Mouse (Mus musculus): Measurements from ENCODE around the gene Llgl2. TPM values are rescaled to one million over a fixed set of nuclear protein-coding genes. Genes with fewer than 3 reads are reported as not detected.

Llgl2 gene
- polyA plus RNA-seq, 1 experiment from 2014 or later, result 6.2 TPM

DNA sequence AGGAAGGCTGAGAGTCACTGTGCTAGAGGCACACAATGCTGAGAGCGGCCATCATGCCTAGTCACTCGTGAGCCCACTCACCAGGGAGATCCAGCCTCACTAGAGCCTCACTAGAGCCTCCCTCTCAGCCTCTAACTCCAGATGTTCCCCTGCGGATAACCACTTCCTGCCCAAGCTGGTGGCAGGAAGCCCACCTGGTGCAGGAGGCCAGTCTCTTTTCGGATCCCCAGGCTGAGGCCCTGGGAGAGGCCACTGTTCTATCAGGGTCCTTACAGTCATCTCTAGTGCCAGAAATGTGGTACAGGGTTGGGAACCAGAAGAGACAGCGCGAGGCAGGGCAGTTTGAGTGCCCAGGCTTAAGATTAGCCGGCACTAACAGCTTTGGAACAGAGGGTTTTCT lies 74.6 kb downstream of the Llgl2 start:
- no peak overlapping the region for H3K4me3 ChIP-seq (ENCODE audit: low read depth, low read length)
- no peak overlapping the region for H3K4me2 ChIP-seq (ENCODE audit: low read depth, severe bottlenecking)
- WGBS, result 79% methylated on average over 7 of the region's 7 CpGs
- H3K27me3 ChIP-seq (ENCODE audit: control insufficient read depth, insufficient read depth, low read length), result no peaks in the 10 kb centered on the region
- no peaks in the 10 kb centered on the region for H3K9me3 ChIP-seq (ENCODE audit: control insufficient read depth, low read length)
- no peak overlapping the region for H3K9ac ChIP-seq (ENCODE audit: low read length)
- H3K36me3 ChIP-seq (ENCODE audit: control insufficient read depth, insufficient read depth, low read length), result peaks cover 4% of the 10 kb centered on the region; the same call in 1 of the 2 replicates
- no peak for DNase-seq (ENCODE audit: low spot score)
- H3K4me1 ChIP-seq (ENCODE audit: control insufficient read depth, insufficient read depth, low read length), result peaks cover 9% of the 10 kb centered on the region
- no peak overlapping the region for H3K27ac ChIP-seq (replicated peaks; ENCODE audit: low read depth, low read length)
- no peak for ATAC-seq (ENCODE audit: insufficient number of reproducible peaks, low FRiP score, low TSS enrichment, low read depth)

DNA sequence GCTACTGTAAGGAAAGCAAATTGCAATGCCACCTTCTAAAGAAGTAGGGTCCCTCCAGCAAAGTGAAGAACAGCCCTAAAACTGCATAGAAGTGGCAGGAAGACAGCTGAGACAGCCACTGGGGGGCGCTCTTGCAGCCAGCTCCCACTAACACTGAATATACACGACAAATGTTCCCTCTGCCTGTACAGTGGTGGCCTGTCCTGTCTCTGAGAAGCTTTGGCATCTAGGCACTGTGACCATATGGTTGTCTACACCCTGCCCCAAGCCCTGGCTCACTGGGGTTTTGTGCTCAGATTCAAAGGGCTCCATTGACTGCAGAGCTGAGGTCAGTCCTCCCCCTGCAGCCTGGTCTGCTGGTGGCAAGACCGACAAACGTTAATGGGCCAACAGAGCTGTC lies 75.0 kb downstream of the Llgl2 start:
- ATAC-seq (ENCODE audit: insufficient number of reproducible peaks, low FRiP score, low TSS enrichment, low read depth), result no peak
- H3K4me1 ChIP-seq (ENCODE audit: control insufficient read depth, insufficient read depth, low read length), result peaks cover 9% of the 10 kb centered on the region
- no peaks in the 10 kb centered on the region for H3K27me3 ChIP-seq (ENCODE audit: control insufficient read depth, insufficient read depth, low read length)
- peaks cover 4% of the 10 kb centered on the region; the same call in 1 of the 2 replicates for H3K36me3 ChIP-seq (ENCODE audit: control insufficient read depth, insufficient read depth, low read length)
- H3K4me3 ChIP-seq (ENCODE audit: low read depth, low read length), result no peak overlapping the region
- no peak overlapping the region for H3K9ac ChIP-seq (ENCODE audit: low read length)
- no peak overlapping the region for H3K27ac ChIP-seq (replicated peaks; ENCODE audit: low read depth, low read length)
- no peak overlapping the region for H3K4me2 ChIP-seq (ENCODE audit: low read depth, severe bottlenecking)
- WGBS, result 20% methylated on average over 4 of the region's 4 CpGs
- H3K9me3 ChIP-seq (ENCODE audit: control insufficient read depth, low read length), result no peaks in the 10 kb centered on the region
- peak; percentile 51 for DNase-seq (ENCODE audit: low spot score)

DNA sequence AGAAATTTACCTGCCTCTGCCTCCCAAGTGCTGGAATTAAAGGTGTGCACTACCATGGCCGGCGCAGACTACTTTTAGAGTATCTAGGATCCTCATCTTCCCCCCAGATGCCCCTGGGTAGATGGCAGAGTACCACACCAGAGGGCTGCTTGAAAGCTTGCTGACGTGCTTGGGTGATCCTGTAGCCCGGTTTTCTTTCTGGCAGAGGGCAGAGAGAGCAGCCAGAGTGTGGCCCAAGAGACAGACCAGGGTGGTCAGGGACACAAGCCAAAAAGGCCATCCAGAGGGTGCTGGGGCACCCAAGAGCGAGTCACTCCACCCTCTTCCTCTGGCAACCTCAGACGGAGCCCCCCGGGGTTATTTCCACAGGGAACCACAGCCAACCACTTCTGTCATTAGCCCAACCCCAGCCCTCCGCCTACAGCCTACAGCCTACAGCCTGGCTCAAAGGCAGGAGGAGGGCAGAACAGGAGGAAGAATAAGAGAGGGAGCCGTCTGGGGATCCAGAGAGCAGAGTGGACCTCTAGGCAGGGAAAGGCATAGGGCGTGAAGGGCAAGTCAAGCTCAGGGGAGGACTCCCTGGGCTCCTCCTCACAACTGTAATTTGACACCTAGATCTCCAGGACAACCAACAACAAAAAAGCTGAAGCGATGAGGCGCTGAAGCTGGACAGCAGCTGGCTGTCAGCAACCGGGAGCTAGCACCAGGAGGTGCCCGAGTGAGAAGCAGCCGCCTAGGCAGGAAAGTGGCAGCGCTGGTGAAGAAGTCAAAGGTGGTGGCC lies 75.8 kb downstream of the Llgl2 start, which contains the start of gene Smim5:
Gene Smim5, plus strand, starts transcription at position 481 of the 781 bp plus-strand sequence.
- 30% methylated on average over 16 of the region's 16 CpGs for WGBS
- peak within 1 kb of the TSS; percentile 33; the same call in 1 of the 2 replicates for H3K27ac ChIP-seq (replicated peaks; ENCODE audit: low read depth, low read length)
- DNase-seq (ENCODE audit: low spot score) (peak; percentile 61), ATAC-seq (ENCODE audit: insufficient number of reproducible peaks, low FRiP score, low TSS enrichment, low read depth) (peak; percentile 38; the same call in 1 of the 2 replicates)
- H3K9me3 ChIP-seq (ENCODE audit: control insufficient read depth, low read length), result no peaks in the 10 kb centered on the region
- no peaks in the 10 kb centered on the region for H3K27me3 ChIP-seq (ENCODE audit: control insufficient read depth, insufficient read depth, low read length)
- no peak within 1 kb of the TSS; the same call in 1 of the 2 replicates for H3K9ac ChIP-seq (ENCODE audit: low read length)
- H3K36me3 ChIP-seq (ENCODE audit: control insufficient read depth, insufficient read depth, low read length), result peaks cover 4% of the 10 kb centered on the region; the same call in 1 of the 2 replicates
- no peak within 1 kb of the TSS for H3K4me2 ChIP-seq (ENCODE audit: low read depth, severe bottlenecking)
- H3K4me1 ChIP-seq (ENCODE audit: control insufficient read depth, insufficient read depth, low read length), result peaks cover 9% of the 10 kb centered on the region
- H3K4me3 ChIP-seq (ENCODE audit: low read depth, low read length), result no peak within 1 kb of the TSS

DNA sequence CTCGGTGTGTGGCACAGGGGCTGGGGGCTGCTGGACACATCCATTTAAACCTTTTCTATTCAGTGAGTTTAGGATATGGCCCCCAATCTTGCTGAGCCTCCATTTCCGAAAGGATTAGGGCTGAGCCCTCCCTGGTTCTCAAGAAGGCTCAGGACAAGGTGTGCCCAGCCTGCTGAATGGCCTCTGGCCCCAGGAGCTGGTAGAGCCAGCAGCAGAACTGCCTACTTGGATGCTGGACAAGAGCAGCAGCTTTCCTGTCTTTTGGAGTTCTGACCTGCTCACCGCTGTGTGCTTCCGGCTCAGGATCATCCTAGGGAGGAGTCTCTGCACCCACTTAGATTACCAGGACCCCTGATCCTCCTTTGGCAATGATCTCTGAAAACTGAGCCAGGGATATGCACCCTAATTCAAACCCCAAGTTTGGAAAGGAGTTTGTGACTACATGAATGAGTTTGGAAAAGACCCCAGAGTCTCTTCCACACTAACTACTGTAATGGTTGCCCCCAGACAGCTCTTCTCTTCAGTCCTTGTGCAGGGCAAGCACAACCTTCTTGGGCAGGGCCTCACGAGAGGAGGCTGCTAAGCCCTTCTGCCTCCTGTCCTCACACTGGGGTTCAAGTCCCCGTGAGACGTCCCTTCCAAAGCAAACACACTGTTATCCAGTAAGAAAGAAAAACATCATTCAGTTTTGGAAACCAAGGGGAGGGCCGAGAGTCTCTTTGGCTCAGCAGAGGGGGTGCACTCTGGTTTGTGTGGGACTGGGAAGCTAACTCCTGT lies 76.9 kb downstream of the Llgl2 start:
- Histone ChIP-seq H3K27me3 (ENCODE audit: control insufficient read depth, insufficient read depth, low read length) (no peaks in the 10 kb centered on the region), H3K9ac (ENCODE audit: low read length) (no peak overlapping the region), H3K4me2 (ENCODE audit: low read depth, severe bottlenecking) (no peak overlapping the region), H3K9me3 (ENCODE audit: control insufficient read depth, low read length) (no peaks in the 10 kb centered on the region), H3K27ac (replicated peaks; ENCODE audit: low read depth, low read length) (no peak overlapping the region), H3K4me1 (ENCODE audit: control insufficient read depth, insufficient read depth, low read length) (peaks cover 9% of the 10 kb centered on the region), H3K36me3 (ENCODE audit: control insufficient read depth, insufficient read depth, low read length) (peaks cover 4% of the 10 kb centered on the region; the same call in 1 of the 2 replicates), H3K4me3 (ENCODE audit: low read depth, low read length) (no peak overlapping the region)
- 85% methylated on average over 8 of the region's 8 CpGs for WGBS
- DNase-seq (ENCODE audit: low spot score) (no peak), ATAC-seq (ENCODE audit: insufficient number of reproducible peaks, low FRiP score, low TSS enrichment, low read depth) (no peak)

DNA sequence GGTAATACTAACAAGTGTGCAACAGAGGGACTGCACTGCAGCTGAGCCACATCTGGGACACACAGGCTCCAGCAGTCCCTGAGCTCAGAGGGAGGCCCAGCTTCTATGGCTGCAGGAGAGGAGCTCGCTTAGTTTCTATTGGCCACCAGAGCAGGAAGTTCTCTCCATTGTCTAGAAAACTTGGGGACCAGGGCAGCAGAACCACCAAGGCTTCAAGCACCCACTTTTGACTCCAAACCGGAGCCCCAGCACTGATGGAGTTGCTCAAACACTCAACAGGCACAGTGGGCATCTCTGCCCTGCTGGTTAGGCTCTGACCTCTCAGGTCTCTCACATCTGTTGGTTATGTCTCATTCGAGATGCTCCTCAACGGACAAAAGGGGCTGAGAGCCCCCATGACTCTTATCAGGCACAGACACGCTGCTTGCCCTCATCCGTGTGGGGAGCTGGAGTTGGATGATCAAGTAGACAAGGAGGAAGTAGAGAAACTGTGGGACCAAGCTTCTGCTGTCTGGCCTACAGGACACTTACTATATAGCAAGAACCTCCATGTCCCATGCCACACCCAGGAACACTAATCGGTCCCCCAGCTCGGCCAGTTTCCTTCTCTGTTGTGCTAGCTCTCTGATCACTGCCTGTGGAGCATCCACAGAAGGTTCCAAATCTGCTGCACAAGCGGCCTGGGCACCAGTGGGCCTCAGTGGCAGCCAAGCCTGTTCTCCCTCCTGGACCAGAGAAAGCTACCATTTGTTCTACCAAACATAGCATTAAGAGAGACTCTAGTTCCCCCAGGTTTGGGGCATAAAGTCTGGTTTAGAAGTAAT lies 77.7 kb downstream of the Llgl2 start:
- peaks cover 4% of the 10 kb centered on the region for H3K36me3 ChIP-seq (ENCODE audit: control insufficient read depth, insufficient read depth, low read length)
- H3K27me3 ChIP-seq (ENCODE audit: control insufficient read depth, insufficient read depth, low read length), result no peaks in the 10 kb centered on the region
- H3K9ac ChIP-seq (ENCODE audit: low read length), result no peak overlapping the region
- no peak overlapping the region for H3K4me3 ChIP-seq (ENCODE audit: low read depth, low read length)
- H3K4me1 ChIP-seq (ENCODE audit: control insufficient read depth, insufficient read depth, low read length), result peaks cover 9% of the 10 kb centered on the region
- no peak overlapping the region for H3K27ac ChIP-seq (replicated peaks; ENCODE audit: low read depth, low read length)
- H3K9me3 ChIP-seq (ENCODE audit: control insufficient read depth, low read length), result no peaks in the 10 kb centered on the region
- 89% methylated on average over 9 of the region's 9 CpGs for WGBS
- ATAC-seq (ENCODE audit: insufficient number of reproducible peaks, low FRiP score, low TSS enrichment, low read depth) (no peak), DNase-seq (ENCODE audit: low spot score) (no peak)
- no peak overlapping the region for H3K4me2 ChIP-seq (ENCODE audit: low read depth, severe bottlenecking)

DNA sequence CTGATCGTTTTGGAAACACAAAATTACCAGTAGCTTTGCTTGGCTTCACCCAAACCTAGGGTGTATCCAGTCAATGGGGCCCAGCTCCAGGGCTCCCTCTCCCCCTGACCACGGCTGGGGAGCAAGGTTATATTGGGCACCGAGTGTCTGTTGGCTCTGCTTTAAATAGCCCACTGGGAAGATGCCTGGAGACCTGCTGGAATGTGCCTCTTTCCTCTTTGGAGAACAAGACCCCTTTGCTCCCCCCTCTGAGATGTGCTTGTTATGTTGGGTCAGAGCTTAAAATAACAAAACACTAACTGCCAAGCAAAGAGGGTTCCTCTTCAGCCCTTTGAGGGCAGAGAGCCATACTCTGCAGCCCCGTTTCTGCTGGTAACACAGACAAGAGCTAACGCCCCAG lies 78.3 kb downstream of the Llgl2 start:
- no peak for DNase-seq (ENCODE audit: low spot score)
- no peak overlapping the region for H3K4me2 ChIP-seq (ENCODE audit: low read depth, severe bottlenecking)
- H3K9me3 ChIP-seq (ENCODE audit: control insufficient read depth, low read length), result no peaks in the 10 kb centered on the region
- H3K4me1 ChIP-seq (ENCODE audit: control insufficient read depth, insufficient read depth, low read length), result peaks cover 9% of the 10 kb centered on the region
- ATAC-seq (ENCODE audit: insufficient number of reproducible peaks, low FRiP score, low TSS enrichment, low read depth), result no peak
- no peaks in the 10 kb centered on the region for H3K27me3 ChIP-seq (ENCODE audit: control insufficient read depth, insufficient read depth, low read length)
- no peak overlapping the region for H3K4me3 ChIP-seq (ENCODE audit: low read depth, low read length)
- no peak overlapping the region for H3K27ac ChIP-seq (replicated peaks; ENCODE audit: low read depth, low read length)
- WGBS, result 82% methylated on average over 5 of the region's 5 CpGs
- H3K9ac ChIP-seq (ENCODE audit: low read length), result no peak overlapping the region
- peaks cover 2% of the 10 kb centered on the region; the same call in 1 of the 2 replicates for H3K36me3 ChIP-seq (ENCODE audit: control insufficient read depth, insufficient read depth, low read length)

DNA sequence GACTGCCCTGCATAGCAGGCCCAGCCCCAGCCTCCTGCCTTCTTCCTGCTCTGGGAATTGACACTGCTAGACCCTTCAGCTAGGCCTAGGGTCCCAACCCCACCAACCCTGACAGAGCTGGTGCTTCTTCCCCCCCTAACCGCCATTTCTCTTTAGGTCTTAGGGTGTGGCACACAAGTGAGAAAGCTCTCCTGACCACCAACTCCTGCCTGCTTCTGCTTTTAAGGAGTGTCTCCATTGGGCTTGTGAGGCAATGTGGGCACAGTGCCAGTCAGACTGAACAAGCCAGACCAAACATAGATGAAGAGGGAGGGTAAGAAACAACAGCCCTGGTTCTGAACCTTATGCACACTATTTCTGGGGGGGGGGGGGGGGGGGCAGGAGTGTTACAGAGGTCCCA lies 79.0 kb downstream of the Llgl2 start:
- no peak for ATAC-seq (ENCODE audit: insufficient number of reproducible peaks, low FRiP score, low TSS enrichment, low read depth)
- no peak overlapping the region for H3K4me2 ChIP-seq (ENCODE audit: low read depth, severe bottlenecking)
- WGBS, result 86% methylated on average over 1 of the region's 1 CpGs
- H3K9me3 ChIP-seq (ENCODE audit: control insufficient read depth, low read length), result no peaks in the 10 kb centered on the region
- H3K27me3 ChIP-seq (ENCODE audit: control insufficient read depth, insufficient read depth, low read length), result no peaks in the 10 kb centered on the region
- H3K4me1 ChIP-seq (ENCODE audit: control insufficient read depth, insufficient read depth, low read length), result peaks cover 9% of the 10 kb centered on the region
- no peak for DNase-seq (ENCODE audit: low spot score)
- no peak overlapping the region for H3K27ac ChIP-seq (replicated peaks; ENCODE audit: low read depth, low read length)
- no peak overlapping the region for H3K4me3 ChIP-seq (ENCODE audit: low read depth, low read length)
- no peak overlapping the region for H3K9ac ChIP-seq (ENCODE audit: low read length)
- peaks cover 2% of the 10 kb centered on the region; the same call in 1 of the 2 replicates for H3K36me3 ChIP-seq (ENCODE audit: control insufficient read depth, insufficient read depth, low read length)
